Mouse (Mus musculus): ENCODE measurements around the gene Cd3d. TPM values are rescaled to one million over a fixed set of nuclear protein-coding genes. Genes with fewer than 3 reads are reported as not detected.

Gene Cd3d
- total RNA-seq, 4 experiments from 2014 or later = 0.38 TPM; not detected in 3

- DNase-seq = no peak
Measured at GRCm38 (mm10) chr9:44994962-44995361, 13.4 kb downstream of the Cd3d start.

GRCm38 (mm10) chr9:44996590-44996989 lies 15.0 kb downstream of the Cd3d start:
- no peak for DNase-seq

- no peak for DNase-seq
Measured at GRCm38 (mm10) chr9:44998138-44998537, 16.6 kb downstream of the Cd3d start.

GRCm38 (mm10) chr9:44999171-44999570 lies 17.6 kb downstream of the Cd3d start:
- no peak for DNase-seq

- DNase-seq = no peak
Measured at GRCm38 (mm10) chr9:44999776-45000175, 18.2 kb downstream of the Cd3d start.

- DNase-seq = no peak
Measured at GRCm38 (mm10) chr9:45000249-45000648, 18.7 kb downstream of the Cd3d start.

GRCm38 (mm10) chr9:45007404-45007803 lies 25.8 kb downstream of the Cd3d start:
- DNase-seq = no peak

GRCm38 (mm10) chr9:45008342-45008741 lies 26.8 kb downstream of the Cd3d start:
- no peak for DNase-seq

GRCm38 (mm10) chr9:45009180-45010078 lies 27.8 kb downstream of the Cd3d start, which contains the start of gene Cd3e:
Gene Cd3e (minus strand): TSS chr9:45009627.
- no peak for DNase-seq

GRCm38 (mm10) chr9:45010461-45010860 lies 28.9 kb downstream of the Cd3d start:
- DNase-seq = no peak

GRCm38 (mm10) chr9:45011291-45011690 lies 29.7 kb downstream of the Cd3d start:
- DNase-seq = no peak

- DNase-seq = no peak
Measured at GRCm38 (mm10) chr9:45014879-45015278, 33.3 kb downstream of the Cd3d start.

- DNase-seq = no peak
Measured at GRCm38 (mm10) chr9:45015841-45016240, 34.3 kb downstream of the Cd3d start.

- DNase-seq = no peak
Measured at GRCm38 (mm10) chr9:45018031-45018430, 36.4 kb downstream of the Cd3d start.

GRCm38 (mm10) chr9:45022800-45023199 lies 41.2 kb downstream of the Cd3d start:
- DNase-seq = no peak

GRCm38 (mm10) chr9:45023638-45024037 lies 42.1 kb downstream of the Cd3d start:
- DNase-seq = no peak

- DNase-seq = no peak
Measured at GRCm38 (mm10) chr9:45024187-45024586, 42.6 kb downstream of the Cd3d start.

- no peak for DNase-seq
Measured at GRCm38 (mm10) chr9:45027376-45027775, 45.8 kb downstream of the Cd3d start.

- DNase-seq = no peak
Measured at GRCm38 (mm10) chr9:45030341-45030740, 48.8 kb downstream of the Cd3d start.

- DNase-seq = no peak
Measured at GRCm38 (mm10) chr9:45032261-45032660, 50.7 kb downstream of the Cd3d start.

GRCm38 (mm10) chr9:45034526-45034925 lies 52.9 kb downstream of the Cd3d start:
- DNase-seq = no peak
